Mouse (Mus musculus) ES-Bruce4 (cell line): ENCODE results near the gene Fosl2. TPM values are rescaled to one million over a fixed set of nuclear protein-coding genes. Genes with fewer than 3 reads are reported as not detected.

ENCODE experiments used
- H3K27ac ChIP-seq: 2 replicates; pipeline ENCODE4 v1.5.1; 2012; ENCODE audit warnings: low read length, inconsistent platforms; ENCODE audit not compliant: insufficient read depth
- H3K27me3 ChIP-seq: 2 replicates; pipeline ENCODE4 v1.6.1; 2012; ENCODE audit warnings: mild to moderate bottlenecking, low read length, inconsistent platforms; ENCODE audit not compliant: control insufficient read depth, poor library complexity, insufficient read depth, severe bottlenecking
- H3K36me3 ChIP-seq: 2 replicates; pipeline ENCODE4 v1.6.1; 2012; ENCODE audit warnings: inconsistent platforms, mild to moderate bottlenecking, low read length, moderate library complexity; ENCODE audit not compliant: control insufficient read depth, poor library complexity, insufficient read depth, severe bottlenecking
- H3K4me1 ChIP-seq: one replicate; pipeline ENCODE4 v1.8.1; 2011; ENCODE audit warnings: low read length; ENCODE audit not compliant: control insufficient read depth, insufficient read depth
- H3K4me3 ChIP-seq: 2 replicates; pipeline ENCODE4 v1.5.1; 2011; ENCODE audit warnings: low read depth, mild to moderate bottlenecking, low read length
- H3K9ac ChIP-seq: 2 replicates; pipeline ENCODE4 v1.6.1; 2012; ENCODE audit warnings: low read depth, mild to moderate bottlenecking, inconsistent platforms; ENCODE audit not compliant: poor library complexity, severe bottlenecking
- H3K9me3 ChIP-seq: replicated peaks from 2 replicates; pipeline ENCODE4 v1.6.1; 2012; ENCODE audit warnings: mild to moderate bottlenecking, low read length, inconsistent platforms; ENCODE audit not compliant: control insufficient read depth, poor library complexity, insufficient read depth, severe bottlenecking
- CTCF ChIP-seq: IDR thresholded peaks from one replicate; pipeline ENCODE4 v1.8.1; 2011; ENCODE audit warnings: low read depth, low read length
- EP300 ChIP-seq: IDR thresholded peaks from 2 replicates; pipeline ENCODE4 v1.6.1; 2011; ENCODE audit warnings: low read depth, low read length; ENCODE audit not compliant: insufficient read depth
- POLR2A ChIP-seq: IDR thresholded peaks from one replicate; pipeline ENCODE4 v1.8.1; 2011; ENCODE audit warnings: low read length; ENCODE audit not compliant: insufficient read depth
- polyA plus RNA-seq: library from polyadenylated mRNA; stranded (reverse); fragments of >200 nt; gene quantifications from 2 replicates; pipeline ENCODE4 v1.2.4, GENCODE M21; 2011; ENCODE audit warnings: low read depth; ENCODE audit not compliant: missing spikeins, insufficient read depth, insufficient read length

Gene Fosl2
- polyA plus RNA-seq = 20.1 and 23.9 TPM in 2 replicates

DNA sequence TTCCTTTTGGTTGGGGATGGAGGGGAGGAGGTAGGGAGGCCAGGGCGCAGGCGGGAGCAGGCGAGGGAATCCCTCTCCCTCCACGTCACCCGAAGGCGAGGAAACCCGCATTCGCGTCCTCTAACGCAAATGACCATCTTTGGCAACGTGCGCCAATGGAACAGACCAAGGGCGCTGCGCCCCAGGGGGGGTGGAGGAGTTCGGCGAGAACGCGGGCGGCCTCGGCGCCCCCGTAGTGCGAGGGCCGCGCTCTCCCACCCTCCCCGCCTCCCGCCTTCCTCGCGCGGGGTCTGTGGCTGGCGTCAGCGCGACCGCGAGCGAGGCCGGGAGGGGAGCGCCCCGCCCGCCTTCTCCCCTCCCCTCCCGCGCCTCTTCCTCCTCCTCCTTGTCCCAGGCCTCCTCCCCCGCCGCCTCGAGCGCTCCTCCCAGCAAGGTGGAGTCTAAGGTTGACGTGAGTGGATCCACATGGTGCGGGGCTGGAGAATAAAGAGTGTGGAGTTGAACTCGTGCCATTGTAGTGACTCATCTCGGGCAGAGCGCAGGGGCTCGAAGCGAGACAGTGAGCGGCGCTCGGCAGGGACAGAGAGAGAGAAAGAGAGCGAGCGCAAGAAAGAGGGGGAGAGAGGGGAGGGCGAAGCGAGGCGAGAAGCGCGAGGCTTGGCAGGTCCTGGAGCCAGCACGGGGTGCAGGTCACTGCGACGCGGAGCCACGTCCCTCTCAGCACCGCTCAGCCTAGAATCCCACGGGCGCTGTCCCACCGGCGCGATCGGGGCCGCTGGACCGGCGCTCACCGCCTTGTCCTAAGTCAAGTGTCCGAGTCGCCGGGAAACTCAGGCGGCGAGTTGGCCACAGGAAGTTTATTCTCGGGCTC, at the start of gene Fosl2:
Gene Fosl2, plus strand, starts transcription at position 466 of the 871 bp plus-strand sequence.
- TF ChIP-seq CTCF (no peak), EP300 (0 out of 2 replicates have a peak, but pooled peaks have one; percentile 9), POLR2A (no peak)
- peak within 1 kb of the TSS; percentile 74 for H3K9ac ChIP-seq
- no peaks in the 10 kb centered on the region for H3K4me1 ChIP-seq
- H3K9me3 ChIP-seq = no peaks in the 10 kb centered on the region
- H3K36me3 ChIP-seq = no peaks in the 10 kb centered on the region
- peaks cover 4% of the 10 kb centered on the region; the same call in 1 of the 2 replicates for H3K27me3 ChIP-seq
- H3K4me3 ChIP-seq = peak within 1 kb of the TSS; percentile 76
- H3K27ac ChIP-seq = no peak within 1 kb of the TSS

DNA sequence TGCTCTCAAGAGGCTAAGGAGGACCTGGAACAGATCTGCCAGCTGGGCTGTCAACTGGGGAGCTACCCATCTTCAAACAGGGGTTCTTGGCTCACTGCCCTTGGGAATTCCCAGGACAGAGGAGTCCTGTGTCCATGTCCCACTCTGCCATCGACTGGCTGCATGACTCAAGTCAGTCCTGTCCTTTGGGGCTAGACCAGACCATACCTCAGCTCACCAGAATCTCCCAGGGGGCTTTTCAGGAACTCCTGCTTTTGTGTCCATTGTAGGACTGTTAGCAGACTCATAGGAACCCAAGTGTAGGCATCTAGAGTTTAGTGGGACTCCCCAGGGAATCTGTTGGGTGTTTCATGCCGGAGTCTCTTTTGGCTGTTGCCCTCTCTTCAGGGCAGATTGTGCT, 49.6 kb upstream of the Fosl2 start:
- Histone ChIP-seq H3K9ac (no peak overlapping the region), H3K27ac (no peak overlapping the region), H3K27me3 (no peaks in the 10 kb centered on the region), H3K4me3 (no peak overlapping the region), H3K9me3 (no peaks in the 10 kb centered on the region), H3K36me3 (no peaks in the 10 kb centered on the region), H3K4me1 (no peaks in the 10 kb centered on the region)
- TF ChIP-seq EP300 (no peak), POLR2A (no peak), CTCF (no peak)

DNA sequence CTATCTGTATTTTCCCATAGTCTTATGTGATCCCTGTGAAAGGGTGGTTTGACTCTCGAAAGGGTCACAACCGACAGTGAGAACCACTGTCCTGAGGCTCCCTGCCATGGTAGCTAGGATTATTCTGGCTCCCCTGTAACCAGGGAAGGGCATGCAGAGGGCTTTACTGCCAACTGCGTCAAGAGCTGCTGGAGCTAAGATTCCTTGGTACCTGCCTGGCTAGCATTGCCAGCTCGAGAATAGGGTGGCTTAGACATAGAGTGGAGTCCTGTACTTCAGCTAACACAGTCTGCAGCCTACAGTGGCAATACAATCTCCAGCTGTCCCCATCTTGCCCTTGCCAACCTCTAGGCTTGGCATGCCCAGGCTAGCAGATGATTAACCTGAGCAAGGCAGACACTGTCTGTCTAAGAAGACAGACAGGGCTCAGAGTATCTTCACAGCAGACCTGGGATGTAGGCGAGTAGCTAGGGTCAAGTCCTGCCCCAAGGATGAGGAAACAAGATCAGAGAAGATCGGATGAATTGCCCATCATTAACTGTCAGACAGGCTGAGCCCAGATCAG, 49.0 kb upstream of the Fosl2 start:
- no peak for TF ChIP-seq CTCF
- no peak for TF ChIP-seq POLR2A
- Histone ChIP-seq H3K27ac (no peak overlapping the region), H3K9ac (no peak overlapping the region), H3K4me1 (no peaks in the 10 kb centered on the region), H3K27me3 (no peaks in the 10 kb centered on the region), H3K36me3 (no peaks in the 10 kb centered on the region), H3K9me3 (no peaks in the 10 kb centered on the region), H3K4me3 (no peak overlapping the region)

DNA sequence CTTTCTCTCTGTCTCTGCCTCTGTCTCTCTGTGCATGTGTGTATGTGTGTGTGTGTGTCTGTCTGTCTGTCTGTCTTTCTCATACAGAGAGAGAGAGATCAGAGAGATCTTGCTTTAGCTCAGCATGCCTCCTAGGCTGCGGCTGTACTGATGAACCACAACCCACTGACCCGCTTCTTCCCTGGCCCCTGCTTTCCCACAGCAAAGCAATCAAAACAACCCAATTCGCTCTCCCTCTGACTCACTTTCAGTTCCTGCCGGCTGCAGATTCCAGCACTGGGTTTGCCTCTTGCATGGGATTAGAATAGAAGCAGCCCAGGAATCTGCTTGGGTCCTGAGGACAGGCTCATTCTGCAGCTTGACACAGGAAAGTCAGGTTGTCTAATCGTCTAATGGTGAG, 46.1 kb upstream of the Fosl2 start:
- no peaks in the 10 kb centered on the region for H3K9me3 ChIP-seq
- no peak overlapping the region for H3K9ac ChIP-seq
- H3K36me3 ChIP-seq = no peaks in the 10 kb centered on the region
- H3K4me1 ChIP-seq = no peaks in the 10 kb centered on the region
- TF ChIP-seq POLR2A (no peak), EP300 (no peak), CTCF (no peak)
- H3K27me3 ChIP-seq = no peaks in the 10 kb centered on the region
- no peak overlapping the region for H3K4me3 ChIP-seq
- no peak overlapping the region for H3K27ac ChIP-seq

DNA sequence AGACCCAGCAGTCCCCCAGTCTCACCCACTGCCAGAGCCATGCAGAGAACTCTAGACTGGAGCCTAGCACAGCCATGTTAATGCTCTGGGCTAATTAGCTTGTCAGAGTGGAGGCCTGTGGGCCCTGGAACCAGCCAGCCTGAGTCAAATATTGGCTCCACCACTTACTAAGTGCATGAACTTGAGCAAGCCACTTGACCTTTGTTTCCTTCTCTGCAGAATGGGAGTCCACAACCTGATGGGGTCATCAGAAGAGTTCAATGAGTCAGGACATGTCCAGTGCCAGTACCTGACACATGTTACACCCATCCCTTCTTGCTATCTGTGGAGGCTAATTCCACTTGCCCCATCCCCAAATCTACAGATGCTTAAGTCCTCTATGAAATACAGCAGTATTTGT, 43.3 kb upstream of the Fosl2 start:
- H3K4me1 ChIP-seq = no peaks in the 10 kb centered on the region
- H3K36me3 ChIP-seq = no peaks in the 10 kb centered on the region
- TF ChIP-seq POLR2A (no peak), EP300 (no peak), CTCF (no peak)
- no peaks in the 10 kb centered on the region for H3K27me3 ChIP-seq
- H3K9me3 ChIP-seq = no peaks in the 10 kb centered on the region
- no peak overlapping the region for H3K4me3 ChIP-seq
- no peak overlapping the region for H3K27ac ChIP-seq
- no peak overlapping the region for H3K9ac ChIP-seq

DNA sequence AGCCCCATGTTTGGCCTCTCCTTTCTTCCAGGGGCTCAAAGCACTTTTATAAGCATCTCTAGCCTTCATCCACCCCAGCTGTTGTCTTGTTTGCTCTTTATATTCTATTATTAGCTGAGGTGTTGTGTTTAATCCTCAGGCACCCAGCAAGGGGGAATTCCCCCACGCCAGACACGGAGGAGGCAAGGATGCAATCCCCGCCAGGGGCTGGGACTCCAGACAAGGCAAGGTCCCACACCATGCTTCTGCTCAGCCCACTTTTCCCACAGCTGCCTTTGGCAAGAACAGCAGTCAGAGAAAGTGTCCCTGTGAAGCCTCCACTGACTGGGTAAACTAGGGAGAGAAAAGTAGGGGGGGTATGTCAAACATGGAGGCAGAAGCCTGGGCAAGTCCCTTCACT, 36.9 kb upstream of the Fosl2 start:
- no peak overlapping the region for H3K4me3 ChIP-seq
- H3K9me3 ChIP-seq = no peaks in the 10 kb centered on the region
- no peaks in the 10 kb centered on the region for H3K27me3 ChIP-seq
- H3K27ac ChIP-seq = no peak overlapping the region
- H3K36me3 ChIP-seq = no peaks in the 10 kb centered on the region
- no peak overlapping the region for H3K9ac ChIP-seq
- no peak for TF ChIP-seq POLR2A
- no peaks in the 10 kb centered on the region for H3K4me1 ChIP-seq
